Comparison of ENCODE assay signal across 24 mouse cellular contexts in genomic region chr7:144040328-144040727, GRCm38 (mm10). TPM values are rescaled to one million over a fixed set of nuclear protein-coding genes. Genes with fewer than 3 reads are reported as not detected.
"Had no signal": no experiment of that assay in that cellular context is flagged by ENCODE, and none has a peak within 500 bp of the region (broad histone marks: within the 10 kb centered on the region; RNA-seq: fewer than 3 reads in every experiment).

No protein-coding gene starts in this region.

- H3K27ac ChIP-seq: gastrocnemius, adult 2 months; hindbrain, embryonic 10.5 days; hindbrain, embryonic 12.5 days; hindbrain, embryonic 14.5 days; intestine, embryonic 15.5 days; limb, embryonic 13.5 days had no signal

- H3K9me3 ChIP-seq: heart, embryonic 10.5 days; hindbrain, embryonic 10.5 days; hindbrain, embryonic 12.5 days; intestine, embryonic 15.5 days; limb, embryonic 13.5 days had no signal

- H3K4me3 ChIP-seq: gastrocnemius, adult 2 months; heart, embryonic 10.5 days; heart, embryonic 12.5 days; hindbrain, embryonic 10.5 days; hindbrain, embryonic 12.5 days; intestine, embryonic 15.5 days; limb, embryonic 13.5 days had no signal

- H3K36me3 ChIP-seq: heart, embryonic 10.5 days; heart, embryonic 12.5 days; hindbrain, embryonic 10.5 days; hindbrain, embryonic 12.5 days; intestine, embryonic 15.5 days; limb, embryonic 13.5 days had no signal

- H3K27me3 ChIP-seq: heart, embryonic 12.5 days; hindbrain, embryonic 12.5 days; intestine, embryonic 15.5 days; limb, embryonic 13.5 days had no signal

- H3K9ac ChIP-seq: heart, embryonic 12.5 days; hindbrain, embryonic 12.5 days; hindbrain, embryonic 14.5 days; intestine, embryonic 15.5 days; limb, embryonic 13.5 days had no signal

- ATAC-seq: hindbrain, embryonic 16.5 days; inflammation-experienced regulatory T-cells, adult 6 months; intestine, embryonic 15.5 days; intestine, postnatal 0 days had no signal

- DNase-seq: gastrocnemius, adult 2 months; gastrocnemius, postnatal 10 days; gastrocnemius, postnatal 25 days; heart, adult 18-20 months; heart, postnatal 10 days; heart, postnatal 4 days; kidney, adult 18-20 months; kidney, adult 8-10 months; kidney, postnatal 10 days; kidney, postnatal 25 days; layer of hippocampus, adult 9-11 months; layer of hippocampus, postnatal 36 days; left cerebral cortex, postnatal 4 days had no signal

- H3K4me1 ChIP-seq: limb, embryonic 13.5 days had no signal

- H3K4me2 ChIP-seq: heart, embryonic 12.5 days; hindbrain, embryonic 12.5 days; hindbrain, embryonic 14.5 days; intestine, embryonic 15.5 days; limb, embryonic 13.5 days had no signal

RNA-seq across cellular contexts. Expression of gene Shank2, which starts 38.6 kb away (rescaled TPM):
- total RNA-seq: granulocyte monocyte progenitor cell, adult 5-6 weeks had no signal
- polyA plus RNA-seq: inflammation-experienced regulatory T-cells, adult 6 months had no signal
